Mouse (Mus musculus) midbrain, embryonic 11.5 days (tissue): ENCODE data around the gene Iqch. TPM values are rescaled to one million over a fixed set of nuclear protein-coding genes. Genes with fewer than 3 reads are reported as not detected.

ENCODE experiments used
- ATAC-seq: fragments of 200-750 bp; cut with Nextera tagmentation; 2 replicates; pipeline ENCODE4 v1.8.0; 2017; ENCODE audit warnings: moderate TSS enrichment, moderate library complexity; ENCODE audit not compliant: low FRiP score
- DNase-seq: peaks from one replicate; pipeline ENCODE4 v3.0.0; 2015; ENCODE audit warnings: low spot score; ENCODE audit errors: missing footprints
- H3K27ac ChIP-seq: fragments of 300-500 bp; sonication (generic); 2 replicates; pipeline ENCODE4 v1.5.1; 2014; ENCODE audit warnings: low read depth, low read length
- H3K27me3 ChIP-seq: fragments of 300-500 bp; sonication (generic); 2 replicates; pipeline ENCODE4 v1.6.1; 2014; ENCODE audit warnings: mild to moderate bottlenecking, low read length, moderate library complexity, mixed read lengths; ENCODE audit not compliant: control insufficient read depth, insufficient read depth
- H3K36me3 ChIP-seq: fragments of 300-500 bp; sonication (generic); 2 replicates; pipeline ENCODE4 v1.6.1; 2014; ENCODE audit warnings: mild to moderate bottlenecking, low read length, moderate library complexity, mixed read lengths; ENCODE audit not compliant: control insufficient read depth, insufficient read depth
- H3K4me1 ChIP-seq: fragments of 300-500 bp; sonication (generic); 2 replicates; pipeline ENCODE4 v1.6.1; 2014; ENCODE audit warnings: low read length; ENCODE audit not compliant: control insufficient read depth, insufficient read depth
- H3K4me2 ChIP-seq: fragments of 300-500 bp; sonication (generic); 2 replicates; pipeline ENCODE4 v1.6.1; 2014; ENCODE audit warnings: mild to moderate bottlenecking, moderate library complexity
- H3K4me3 ChIP-seq: fragments of 300-500 bp; sonication (generic); 2 replicates; pipeline ENCODE4 v1.5.1; 2014; ENCODE audit warnings: low read depth, low read length
- H3K9ac ChIP-seq: fragments of 300-500 bp; sonication (generic); 2 replicates; pipeline ENCODE4 v1.6.1; 2014; ENCODE audit warnings: low read length
- H3K9me3 ChIP-seq: fragments of 300-500 bp; sonication (generic); 2 replicates; pipeline ENCODE4 v1.6.1; 2016; ENCODE audit warnings: low read length; ENCODE audit not compliant: control insufficient read depth
- WGBS: fragments of 180-500 bp; shearing (Covaris S2); extraction: QIAGEN DNeasy Blood & Tissue Kit; methylation state at CpG from one replicate; pipeline ENCODE4 v1.1.7; 2014; 5-methylcytosine and 5-hydroxymethylcytosine counted together
- polyA plus RNA-seq: library from polyadenylated mRNA; unstranded; fragments of >200 nt; fragmentation: Nextera tagmentation; extraction: Ambion mirVana; gene quantifications from 2 replicates; pipeline ENCODE4 v1.2.1, GENCODE M21; 2014

Iqch gene
- 0.10 TPM in 1 of 2 replicates, not detected in the other for polyA plus RNA-seq

- Histone ChIP-seq H3K27me3 (no peaks in the 10 kb centered on the region), H3K27ac (no peak within 1 kb of the TSS; the same call in 1 of the 2 replicates), H3K36me3 (no peaks in the 10 kb centered on the region), H3K9me3 (no peaks in the 10 kb centered on the region), H3K4me1 (peaks cover 14% of the 10 kb centered on the region), H3K9ac (peak within 1 kb of the TSS; percentile 80), H3K4me3 (peak within 1 kb of the TSS; percentile 69), H3K4me2 (peak within 1 kb of the TSS; percentile 83)
- ATAC-seq, result peak; percentile 99
- 2% methylated on average over 65 of the region's 70 CpGs for WGBS
- peak; percentile 100 for DNase-seq
These were observed at the start of gene Iqch, which contains the start of gene Aagab for GRCm38 (mm10) chr9:63602043-63602939. Gene Iqch (minus strand): TSS chr9:63602493. Gene Aagab (plus strand): TSS chr9:63602660.

DNA sequence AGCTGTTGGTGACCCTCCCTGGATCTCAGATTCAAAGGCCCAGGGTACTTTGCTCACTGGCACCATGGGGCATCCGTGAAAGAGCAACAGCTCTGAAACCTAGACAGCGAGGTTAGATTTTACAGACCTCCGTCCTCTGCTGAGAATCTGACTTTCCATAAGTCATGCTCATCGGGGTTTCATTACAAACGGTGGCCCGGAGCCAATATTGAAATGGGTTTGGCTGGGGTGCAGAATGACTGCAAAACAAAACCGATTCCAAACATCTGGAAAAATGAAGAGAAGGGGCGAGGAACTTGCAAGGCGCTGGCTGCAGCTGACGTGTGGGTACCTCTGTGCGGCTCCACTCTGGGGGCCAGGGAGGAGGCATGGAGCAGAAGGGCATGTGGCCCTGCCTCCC lies 49.3 kb upstream of the Iqch start:
- no peak overlapping the region for H3K9ac ChIP-seq
- H3K4me2 ChIP-seq, result no peak overlapping the region
- DNase-seq (no peak), ATAC-seq (no peak)
- H3K4me1 ChIP-seq, result peaks cover 13% of the 10 kb centered on the region
- peaks cover 24% of the 10 kb centered on the region for H3K36me3 ChIP-seq
- 85% methylated on average over 11 of the region's 11 CpGs for WGBS
- no peak overlapping the region for H3K27ac ChIP-seq
- no peaks in the 10 kb centered on the region for H3K9me3 ChIP-seq
- no peak overlapping the region for H3K4me3 ChIP-seq
- no peaks in the 10 kb centered on the region for H3K27me3 ChIP-seq

DNA sequence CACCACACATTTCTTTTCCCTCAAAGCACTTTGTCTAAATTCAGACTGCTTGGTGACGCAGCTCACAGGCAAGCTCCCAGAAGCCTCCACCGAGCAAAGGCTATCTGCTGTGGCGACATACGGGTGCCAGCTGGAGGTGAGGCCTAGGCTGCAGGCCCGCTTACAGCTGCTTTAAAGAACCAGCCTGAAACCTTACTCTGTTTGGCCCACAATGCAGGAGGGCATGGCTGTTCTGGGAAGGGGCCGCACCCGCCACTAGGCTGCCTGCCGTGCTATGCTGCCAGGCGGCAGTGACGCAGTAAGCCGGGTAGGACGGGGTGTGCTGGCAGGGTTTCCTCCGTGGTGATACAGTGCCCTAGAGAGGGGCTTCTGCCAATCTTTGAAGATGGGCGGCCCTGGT lies 48.6 kb upstream of the Iqch start:
- DNase-seq (no peak), ATAC-seq (no peak)
- Histone ChIP-seq H3K9me3 (no peaks in the 10 kb centered on the region), H3K27ac (no peak overlapping the region), H3K4me2 (no peak overlapping the region), H3K27me3 (no peaks in the 10 kb centered on the region), H3K9ac (no peak overlapping the region), H3K4me3 (no peak overlapping the region), H3K36me3 (peaks cover 24% of the 10 kb centered on the region), H3K4me1 (peaks cover 13% of the 10 kb centered on the region)
- WGBS, result 93% methylated on average over 14 of the region's 14 CpGs

GRCm38 (mm10) chr9:63649841-63650545 lies 47.7 kb upstream of the Iqch start:
- no peak overlapping the region for H3K4me3 ChIP-seq

GRCm38 (mm10) chr9:63648520-63648918 lies 46.2 kb upstream of the Iqch start:
- Histone ChIP-seq H3K4me1 (peaks cover 6% of the 10 kb centered on the region), H3K27me3 (no peaks in the 10 kb centered on the region), H3K27ac (no peak overlapping the region), H3K4me2 (no peak overlapping the region), H3K9me3 (no peaks in the 10 kb centered on the region), H3K36me3 (peaks cover 24% of the 10 kb centered on the region), H3K9ac (no peak overlapping the region), H3K4me3 (no peak overlapping the region)
- ATAC-seq (no peak), DNase-seq (no peak)
- 86% methylated on average over 9 of the region's 9 CpGs for WGBS

More at GRCm38 (mm10) chr9:63649841-63650545, 47.7 kb upstream of the Iqch start:
- no peak overlapping the region for H3K27ac ChIP-seq
- no peak overlapping the region for H3K9ac ChIP-seq
- no peaks in the 10 kb centered on the region for H3K27me3 ChIP-seq
- DNase-seq (peak; percentile 78), ATAC-seq (no peak)
- H3K4me2 ChIP-seq, result no peak overlapping the region
- H3K9me3 ChIP-seq, result no peaks in the 10 kb centered on the region
- 89% methylated on average over 8 of the region's 8 CpGs for WGBS
- peaks cover 24% of the 10 kb centered on the region for H3K36me3 ChIP-seq
- H3K4me1 ChIP-seq, result peaks cover 13% of the 10 kb centered on the region

DNA sequence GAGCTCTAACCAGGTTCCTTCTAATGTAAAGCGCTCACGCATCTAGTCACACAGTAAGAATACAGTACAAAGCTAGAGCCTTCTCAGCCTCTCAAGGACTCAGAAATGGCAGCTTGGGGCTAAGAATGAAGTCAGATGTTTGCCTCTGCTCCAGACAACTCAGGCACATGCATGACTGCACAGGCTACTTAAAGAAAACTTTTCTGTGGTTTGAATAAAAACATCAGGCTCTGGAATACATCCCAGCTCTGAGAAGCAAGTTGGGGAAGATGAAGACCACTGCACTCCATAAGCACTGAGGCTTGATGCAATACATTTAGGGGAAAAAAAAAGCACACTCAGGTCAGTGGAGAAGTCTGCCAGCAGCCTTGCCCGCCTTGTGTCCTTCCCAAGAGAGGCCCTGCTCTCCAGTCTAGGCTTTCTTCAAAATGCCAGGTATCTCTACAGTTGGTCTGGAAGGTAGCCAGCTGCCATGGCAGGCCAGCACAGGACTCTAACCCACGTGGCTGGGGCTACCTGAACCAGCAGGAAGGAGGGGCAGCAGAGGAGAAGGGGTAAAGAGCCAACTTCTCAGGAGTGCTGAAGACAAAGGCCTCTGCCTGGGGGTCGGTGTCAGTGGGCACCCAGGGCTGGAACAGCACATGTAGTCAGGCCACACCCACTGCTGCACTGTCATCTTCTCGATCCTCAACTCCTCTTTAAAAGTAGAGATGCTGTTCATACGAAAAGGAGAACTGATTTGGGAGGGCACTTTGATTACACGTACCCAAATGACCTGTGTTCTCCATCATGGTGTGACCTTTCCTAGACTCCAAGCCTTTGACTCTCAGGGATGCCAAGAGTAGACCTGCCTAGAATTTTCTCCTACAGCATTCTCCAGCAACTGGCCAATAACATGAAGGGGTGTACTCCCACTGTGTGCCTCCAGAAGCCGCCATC lies 45.6 kb upstream of the Iqch start:
- Histone ChIP-seq H3K27ac (no peak overlapping the region), H3K4me1 (peaks cover 2% of the 10 kb centered on the region; the same call in 1 of the 2 replicates), H3K9me3 (no peaks in the 10 kb centered on the region), H3K27me3 (no peaks in the 10 kb centered on the region), H3K36me3 (peaks cover 24% of the 10 kb centered on the region), H3K9ac (no peak overlapping the region), H3K4me2 (no peak overlapping the region), H3K4me3 (no peak overlapping the region)
- 86% methylated on average over 9 of the region's 9 CpGs for WGBS
- DNase-seq (peak; percentile 83), ATAC-seq (no peak)

DNA sequence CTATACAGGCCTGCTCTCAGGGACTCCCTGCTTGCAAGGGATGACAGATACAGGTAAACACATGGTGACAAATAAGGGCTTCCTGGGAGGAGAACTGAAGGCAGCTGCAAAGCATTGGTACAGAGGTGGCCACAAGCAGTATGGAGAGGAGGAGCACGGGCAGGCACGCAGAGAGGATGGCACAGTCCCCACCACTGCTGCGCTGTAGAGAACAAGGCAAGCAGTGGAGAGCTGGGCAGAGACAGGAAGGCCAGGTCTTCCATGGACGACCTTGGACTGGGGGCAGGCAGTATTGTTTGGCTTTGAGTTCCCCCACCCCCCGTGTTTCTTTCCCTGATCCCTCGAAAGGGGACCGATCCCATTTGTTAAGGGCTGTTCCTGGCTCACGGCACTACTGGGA lies 42.8 kb upstream of the Iqch start:
- Histone ChIP-seq H3K9ac (no peak overlapping the region), H3K9me3 (no peaks in the 10 kb centered on the region), H3K27me3 (no peaks in the 10 kb centered on the region), H3K27ac (no peak overlapping the region), H3K36me3 (peaks cover 16% of the 10 kb centered on the region), H3K4me3 (no peak overlapping the region), H3K4me2 (no peak overlapping the region), H3K4me1 (no peaks in the 10 kb centered on the region)
- no peak for DNase-seq
- WGBS, result 84% methylated on average over 8 of the region's 8 CpGs
- ATAC-seq, result no peak

GRCm38 (mm10) chr9:63644011-63644410 lies 41.7 kb upstream of the Iqch start:
- H3K9me3 ChIP-seq, result no peaks in the 10 kb centered on the region
- DNase-seq (no peak), ATAC-seq (no peak)
- no peaks in the 10 kb centered on the region for H3K4me1 ChIP-seq
- H3K4me2 ChIP-seq, result no peak overlapping the region
- H3K9ac ChIP-seq, result no peak overlapping the region
- WGBS, result 93% methylated on average over 6 of the region's 6 CpGs
- no peaks in the 10 kb centered on the region for H3K27me3 ChIP-seq
- H3K36me3 ChIP-seq, result peaks cover 10% of the 10 kb centered on the region
- H3K4me3 ChIP-seq, result no peak overlapping the region
- no peak overlapping the region for H3K27ac ChIP-seq
